Mouse (Mus musculus): ENCODE results near the gene Golga1. TPM values are rescaled to one million over a fixed set of nuclear protein-coding genes. Genes with fewer than 3 reads are reported as not detected.
A peak's percentile ranks its signal among the peaks of the same experiment; 100 is the strongest.

The Golga1 gene
- polyA plus RNA-seq, 1 experiment: 40.2 TPM

GRCm38 (mm10) chr2:39001866-39002265 lies 63.5 kb downstream of the Golga1 start:
- Histone ChIP-seq H3K27ac (ENCODE audit: insufficient read depth, low read length) (no peak overlapping the region), H3K4me3 (ENCODE audit: insufficient read depth, low read length) (no peak overlapping the region), H3K4me1 (ENCODE audit: control insufficient read depth, insufficient read depth, low read length) (peaks cover 2% of the 10 kb centered on the region; the same call in 1 of the 2 replicates)
- TF ChIP-seq CTCF (IDR thresholded peaks at IDR 0.05; ENCODE audit: extremely low read depth, insufficient read depth, low read length) (no peak), POLR2A (IDR thresholded peaks at IDR 0.05; ENCODE audit: extremely low read depth, insufficient read depth, low read length) (no peak)

- H3K4me1 ChIP-seq (ENCODE audit: control insufficient read depth, insufficient read depth, low read length): peaks cover 2% of the 10 kb centered on the region; the same call in 1 of the 2 replicates
- TF ChIP-seq POLR2A (IDR thresholded peaks at IDR 0.05; ENCODE audit: extremely low read depth, insufficient read depth, low read length) (no peak), CTCF (IDR thresholded peaks at IDR 0.05; ENCODE audit: extremely low read depth, insufficient read depth, low read length) (no peak)
- H3K27ac ChIP-seq (ENCODE audit: insufficient read depth, low read length): no peak overlapping the region
- no peak overlapping the region for H3K4me3 ChIP-seq (ENCODE audit: insufficient read depth, low read length)
Observed at GRCm38 (mm10) chr2:39000587-39000919, 64.8 kb downstream of the Golga1 start.

- Histone ChIP-seq H3K27ac (ENCODE audit: insufficient read depth, low read length) (no peak overlapping the region), H3K4me3 (ENCODE audit: insufficient read depth, low read length) (no peak overlapping the region), H3K4me1 (ENCODE audit: control insufficient read depth, insufficient read depth, low read length) (peaks cover 2% of the 10 kb centered on the region; the same call in 1 of the 2 replicates)
- TF ChIP-seq CTCF (IDR thresholded peaks at IDR 0.05; ENCODE audit: extremely low read depth, insufficient read depth, low read length) (no peak), POLR2A (IDR thresholded peaks at IDR 0.05; ENCODE audit: extremely low read depth, insufficient read depth, low read length) (peak; percentile 14; the same call in 1 of the 2 replicates)
Observed at GRCm38 (mm10) chr2:38999910-39000586, 65.3 kb downstream of the Golga1 start.

- Histone ChIP-seq H3K27ac (ENCODE audit: insufficient read depth, low read length) (no peak overlapping the region), H3K4me3 (ENCODE audit: insufficient read depth, low read length) (no peak overlapping the region), H3K4me1 (ENCODE audit: control insufficient read depth, insufficient read depth, low read length) (peaks cover 2% of the 10 kb centered on the region; the same call in 1 of the 2 replicates)
- TF ChIP-seq CTCF (IDR thresholded peaks at IDR 0.05; ENCODE audit: extremely low read depth, insufficient read depth, low read length) (no peak), POLR2A (IDR thresholded peaks at IDR 0.05; ENCODE audit: extremely low read depth, insufficient read depth, low read length) (no peak)
Observed at GRCm38 (mm10) chr2:38999381-38999780, 66.0 kb downstream of the Golga1 start.

- TF ChIP-seq POLR2A (IDR thresholded peaks at IDR 0.05; ENCODE audit: extremely low read depth, insufficient read depth, low read length): peak; percentile 37; the same call in 1 of the 2 replicates
- TF ChIP-seq CTCF (IDR thresholded peaks at IDR 0.05; ENCODE audit: extremely low read depth, insufficient read depth, low read length): peak; percentile 85
- Histone ChIP-seq H3K4me3 (ENCODE audit: insufficient read depth, low read length) (peak within 1 kb of the TSS; percentile 25), H3K27ac (ENCODE audit: insufficient read depth, low read length) (no peak within 1 kb of the TSS), H3K4me1 (ENCODE audit: control insufficient read depth, insufficient read depth, low read length) (no peaks in the 10 kb centered on the region)
Observed at GRCm38 (mm10) chr2:38997386-38998374, 67.7 kb downstream of the Golga1 start, which contains the start of gene Wdr38. Gene Wdr38 (plus strand): TSS chr2:38997476.

- TF ChIP-seq POLR2A (IDR thresholded peaks at IDR 0.05; ENCODE audit: extremely low read depth, insufficient read depth, low read length) (no peak), CTCF (IDR thresholded peaks at IDR 0.05; ENCODE audit: extremely low read depth, insufficient read depth, low read length) (no peak)
- Histone ChIP-seq H3K27ac (ENCODE audit: insufficient read depth, low read length) (no peak overlapping the region), H3K4me1 (ENCODE audit: control insufficient read depth, insufficient read depth, low read length) (no peaks in the 10 kb centered on the region), H3K4me3 (ENCODE audit: insufficient read depth, low read length) (no peak overlapping the region)
Observed at GRCm38 (mm10) chr2:38992452-38992851, 72.9 kb downstream of the Golga1 start.

GRCm38 (mm10) chr2:38992004-38992403 lies 73.3 kb downstream of the Golga1 start:
- TF ChIP-seq CTCF (IDR thresholded peaks at IDR 0.05; ENCODE audit: extremely low read depth, insufficient read depth, low read length): no peak
- no peak for TF ChIP-seq POLR2A (IDR thresholded peaks at IDR 0.05; ENCODE audit: extremely low read depth, insufficient read depth, low read length)
- Histone ChIP-seq H3K4me3 (ENCODE audit: insufficient read depth, low read length) (no peak overlapping the region), H3K27ac (ENCODE audit: insufficient read depth, low read length) (no peak overlapping the region), H3K4me1 (ENCODE audit: control insufficient read depth, insufficient read depth, low read length) (no peaks in the 10 kb centered on the region)

- TF ChIP-seq CTCF (IDR thresholded peaks at IDR 0.05; ENCODE audit: extremely low read depth, insufficient read depth, low read length) (no peak), POLR2A (IDR thresholded peaks at IDR 0.05; ENCODE audit: extremely low read depth, insufficient read depth, low read length) (no peak)
- Histone ChIP-seq H3K27ac (ENCODE audit: insufficient read depth, low read length) (no peak overlapping the region), H3K4me3 (ENCODE audit: insufficient read depth, low read length) (no peak overlapping the region)
Observed at GRCm38 (mm10) chr2:38988929-38989328, 76.4 kb downstream of the Golga1 start.

GRCm38 (mm10) chr2:38987803-38988510 lies 77.4 kb downstream of the Golga1 start:
- Histone ChIP-seq H3K4me3 (ENCODE audit: insufficient read depth, low read length) (no peak overlapping the region), H3K27ac (ENCODE audit: insufficient read depth, low read length) (no peak overlapping the region), H3K4me1 (ENCODE audit: control insufficient read depth, insufficient read depth, low read length) (no peaks in the 10 kb centered on the region)
- TF ChIP-seq CTCF (IDR thresholded peaks at IDR 0.05; ENCODE audit: extremely low read depth, insufficient read depth, low read length) (no peak), POLR2A (IDR thresholded peaks at IDR 0.05; ENCODE audit: extremely low read depth, insufficient read depth, low read length) (no peak)

More at GRCm38 (mm10) chr2:38988929-38989328, 76.4 kb downstream of the Golga1 start:
- no peaks in the 10 kb centered on the region for H3K4me1 ChIP-seq (ENCODE audit: control insufficient read depth, insufficient read depth, low read length)
